In genomic region chr13:56359554-56359953, GRCm38 (mm10) we compare ENCODE assay signal across 27 mouse cellular contexts.
DNase-seq lines count a peak whose midpoint lies in the region; ATAC-seq and TF ChIP-seq lines count a peak whose summit lies in the region.
"Had no signal": no experiment of that assay in that cellular context is flagged by ENCODE, and none has a peak within 500 bp of the region (broad histone marks: within the 10 kb centered on the region; RNA-seq: fewer than 3 reads in every experiment).

No protein-coding gene starts in this region.

- H3K4me1 ChIP-seq in embryonic facial prominence, embryonic 12.5 days = peaks cover 6% of the 10 kb centered on the region; the same call in 1 of the 2 replicates
- no peaks in the 10 kb centered on the region for H3K4me1 ChIP-seq in limb, embryonic 11.5 days (ENCODE audit: control insufficient read depth, insufficient read depth, low read length)
- H3K4me1 ChIP-seq in liver, embryonic 11.5 days (replicated peaks; ENCODE audit: control insufficient read depth, insufficient read depth, low read length) = no peaks in the 10 kb centered on the region
- H3K4me1 ChIP-seq: forebrain, embryonic 10.5 days; forebrain, embryonic 15.5 days; intestine, embryonic 15.5 days; midbrain, embryonic 12.5 days; neural tube, embryonic 12.5 days had no signal

- no peaks in the 10 kb centered on the region for H3K9me3 ChIP-seq in embryonic facial prominence, embryonic 12.5 days
- no peaks in the 10 kb centered on the region for H3K9me3 ChIP-seq in limb, embryonic 11.5 days (ENCODE audit: control insufficient read depth, low read length)
- H3K9me3 ChIP-seq in liver, embryonic 11.5 days (ENCODE audit: control insufficient read depth, low read length) = no peaks in the 10 kb centered on the region
- H3K9me3 ChIP-seq: forebrain, embryonic 10.5 days; forebrain, embryonic 15.5 days; intestine, embryonic 15.5 days; midbrain, embryonic 12.5 days; neural tube, embryonic 12.5 days had no signal

- H3K4me3 ChIP-seq in gastrocnemius, adult 2 months = no peak overlapping the region
- H3K4me3 ChIP-seq in embryonic facial prominence, embryonic 12.5 days = no peak overlapping the region
- no peak overlapping the region for H3K4me3 ChIP-seq in limb, embryonic 11.5 days (ENCODE audit: low read depth, low read length)
- no peak overlapping the region for H3K4me3 ChIP-seq in liver, embryonic 11.5 days (ENCODE audit: low read depth, low read length)
- H3K4me3 ChIP-seq: forebrain, embryonic 10.5 days; forebrain, embryonic 15.5 days; intestine, embryonic 15.5 days; midbrain, embryonic 12.5 days; myocyte; neural tube, embryonic 12.5 days had no signal

- no peaks in the 10 kb centered on the region for H3K27me3 ChIP-seq in embryonic facial prominence, embryonic 12.5 days
- H3K27me3 ChIP-seq in limb, embryonic 11.5 days (ENCODE audit: control insufficient read depth, insufficient read depth, low read length) = no peaks in the 10 kb centered on the region
- H3K27me3 ChIP-seq in liver, embryonic 11.5 days (replicated peaks; ENCODE audit: control insufficient read depth, insufficient read depth, low read length) = no peaks in the 10 kb centered on the region
- H3K27me3 ChIP-seq: forebrain, embryonic 15.5 days; intestine, embryonic 15.5 days; neural tube, embryonic 12.5 days; Patski had no signal

- H3K4me2 ChIP-seq in embryonic facial prominence, embryonic 12.5 days (replicated peaks) = no peak overlapping the region
- no peak overlapping the region for H3K4me2 ChIP-seq in limb, embryonic 11.5 days (ENCODE audit: low read depth, severe bottlenecking)
- no peak overlapping the region for H3K4me2 ChIP-seq in liver, embryonic 11.5 days
- H3K4me2 ChIP-seq: forebrain, embryonic 15.5 days; intestine, embryonic 15.5 days; midbrain, embryonic 12.5 days; neural tube, embryonic 12.5 days had no signal

- no peak for TF ChIP-seq CTCF in gastrocnemius, adult 2 months (IDR thresholded peaks at IDR 0.05)

- no peaks in the 10 kb centered on the region for H3K36me3 ChIP-seq in embryonic facial prominence, embryonic 12.5 days
- H3K36me3 ChIP-seq in limb, embryonic 11.5 days (ENCODE audit: control insufficient read depth, insufficient read depth, low read length) = no peaks in the 10 kb centered on the region
- H3K36me3 ChIP-seq in liver, embryonic 11.5 days (ENCODE audit: control insufficient read depth, insufficient read depth, low read length) = no peaks in the 10 kb centered on the region
- H3K36me3 ChIP-seq: forebrain, embryonic 10.5 days; forebrain, embryonic 15.5 days; intestine, embryonic 15.5 days; midbrain, embryonic 12.5 days; neural tube, embryonic 12.5 days had no signal

- no peak overlapping the region for H3K9ac ChIP-seq in embryonic facial prominence, embryonic 12.5 days
- H3K9ac ChIP-seq in limb, embryonic 11.5 days (ENCODE audit: low read length) = no peak overlapping the region
- no peak overlapping the region for H3K9ac ChIP-seq in liver, embryonic 11.5 days (ENCODE audit: low read depth, low read length)
- H3K9ac ChIP-seq: forebrain, embryonic 15.5 days; intestine, embryonic 15.5 days; midbrain, embryonic 12.5 days; neural tube, embryonic 12.5 days had no signal

- 60% methylated on average over 18 of the region's 18 CpGs for WGBS in embryonic facial prominence, embryonic 12.5 days
- 75% methylated on average over 18 of the region's 18 CpGs for WGBS in limb, embryonic 11.5 days
- 86% methylated on average over 18 of the region's 18 CpGs for WGBS in liver, embryonic 11.5 days

- DNase-seq in gastrocnemius, adult 2 months = peak; percentile 41
- no peak for DNase-seq in gastrocnemius, adult 8-10 months (ENCODE audit: low spot score in 2 of 2)
- DNase-seq in limb, embryonic 11.5 days (ENCODE audit: low spot score) = peak; percentile 46
- DNase-seq in skeletal muscle tissue, adult 2 months (ENCODE audit: low read depth, low spot score) = peak; percentile 63
- DNase-seq in liver, embryonic 11.5 days (ENCODE audit: low spot score) = no peak
- DNase-seq: adrenal gland, postnatal 14 days; cerebellum, adult 11 months; cerebellum, adult 9-11 months; embryo, embryonic 11 days; heart, postnatal 14 days; kidney, adult 2 months; layer of hippocampus, adult 9-11 months; lung, postnatal 36 days; right cerebral cortex, adult 18-20 months; thymus, adult 2 months; thymus, postnatal 36 days had no signal

- H3K27ac ChIP-seq in gastrocnemius, adult 2 months = peak overlapping the region; percentile 40; the same call in 1 of the 2 replicates
- peak overlapping the region; percentile 65 for H3K27ac ChIP-seq in embryonic facial prominence, embryonic 12.5 days
- no peak overlapping the region for H3K27ac ChIP-seq in limb, embryonic 11.5 days (replicated peaks; ENCODE audit: low read depth, low read length)
- no peak overlapping the region for H3K27ac ChIP-seq in liver, embryonic 11.5 days (ENCODE audit: low read depth, low read length)
- H3K27ac ChIP-seq: forebrain, embryonic 10.5 days; forebrain, embryonic 15.5 days; hindbrain, postnatal 0 days; intestine, embryonic 15.5 days; midbrain, embryonic 12.5 days; neural tube, embryonic 12.5 days; stomach, postnatal 0 days had no signal

- intact Hi-C loops in gastrocnemius, adult 2 months (cut with DNase I) = no loop called here

- no peak for ATAC-seq in embryonic facial prominence, embryonic 12.5 days (ENCODE audit: insufficient number of reproducible peaks, insufficient read depth, low FRiP score, low TSS enrichment)
- ATAC-seq in limb, embryonic 11.5 days (ENCODE audit: insufficient number of reproducible peaks, low FRiP score, low TSS enrichment, low read depth) = no peak
- ATAC-seq in liver, embryonic 11.5 days (replicated peaks; ENCODE audit: low FRiP score) = no peak
- no peak for ATAC-seq in megakaryocyte-erythroid progenitor cell, adult 5-6 weeks (replicated peaks; ENCODE audit: low FRiP score, low TSS enrichment, poor library complexity, severe bottlenecking)
- ATAC-seq: forebrain, embryonic 15.5 days; hindbrain, postnatal 0 days; intestine, embryonic 15.5 days; Patski had no signal

Comparison
In these comparisons a context has a peak if more than half of its experiments do, and no peak if none do; other contexts are left out.
1. DNase-seq: peak in gastrocnemius, adult 2 months (single experiment), limb, embryonic 11.5 days (single experiment) and skeletal muscle tissue, adult 2 months (single experiment); none in gastrocnemius, adult 8-10 months (0 of 2) and liver, embryonic 11.5 days (single experiment).
2. H3K27ac ChIP-seq: peak in gastrocnemius, adult 2 months (single experiment) and embryonic facial prominence, embryonic 12.5 days (single experiment); none in limb, embryonic 11.5 days (single experiment) and liver, embryonic 11.5 days (single experiment).